Mouse (Mus musculus) erythroblast, embryonic 14.5 days (primary cell): ENCODE data around the gene Dgkg. TPM values are rescaled to one million over a fixed set of nuclear protein-coding genes. Genes with fewer than 3 reads are reported as not detected.

ENCODE experiments used
- H3K27me3 ChIP-seq: 2 replicates; pipeline ENCODE4 v1.6.1; 2012; ENCODE audit warnings: inconsistent platforms; ENCODE audit not compliant: control insufficient read depth
- H3K36me3 ChIP-seq: 2 replicates; pipeline ENCODE4 v1.6.1; 2012; ENCODE audit warnings: mild to moderate bottlenecking, inconsistent platforms; ENCODE audit not compliant: control insufficient read depth
- H3K4me1 ChIP-seq: 2 replicates; pipeline ENCODE4 v1.6.1; 2012; ENCODE audit warnings: inconsistent platforms; ENCODE audit not compliant: control insufficient read depth
- H3K4me3 ChIP-seq: replicated peaks from 2 replicates; pipeline ENCODE3; 2012; ENCODE audit warnings: moderate library complexity, mild to moderate bottlenecking, inconsistent platforms
- H3K9me3 ChIP-seq: 2 replicates; pipeline ENCODE4 v1.6.1; 2012; ENCODE audit warnings: low read length, inconsistent platforms, mixed read lengths; ENCODE audit not compliant: control insufficient read depth
- GATA1 ChIP-seq: IDR thresholded peaks from 2 replicates; pipeline ENCODE4 v1.6.1; 2012; ENCODE audit warnings: low read length, inconsistent platforms, mixed read lengths
- TAL1 ChIP-seq: IDR thresholded peaks from 3 replicates; pipeline ENCODE4 v1.6.1; 2012; ENCODE audit warnings: low read length, inconsistent platforms, mixed read lengths
- polyA plus RNA-seq: library from polyadenylated mRNA; stranded (reverse); fragments of >175 nt; gene quantifications from 2 replicates; pipeline ENCODE4 v1.2.3, GENCODE M21; 2012

Gene Dgkg
- polyA plus RNA-seq, 1 experiment, result not detected

DNA sequence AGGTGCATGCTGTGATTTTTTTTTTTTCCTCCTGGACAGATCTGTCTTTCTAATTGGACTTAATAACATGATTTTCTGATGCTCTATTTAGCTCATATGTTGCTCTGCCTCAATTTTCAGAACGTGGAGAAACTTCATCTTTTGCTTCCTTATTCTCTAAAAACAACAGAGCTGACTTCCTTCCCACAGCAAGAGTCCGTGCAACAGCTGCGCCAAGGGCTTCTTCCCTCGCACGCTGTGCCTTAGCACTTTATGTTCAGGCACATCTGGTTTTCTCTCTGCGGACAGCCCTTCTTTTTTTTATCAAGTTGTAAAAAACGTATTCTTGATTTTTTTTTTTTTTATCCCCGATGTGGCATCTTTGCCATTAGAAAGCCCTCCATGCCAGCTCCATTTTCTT lies 111.2 kb downstream of the Dgkg start:
- no peaks in the 10 kb centered on the region for H3K27me3 ChIP-seq
- no peak for TF ChIP-seq TAL1
- H3K9me3 ChIP-seq, result no peaks in the 10 kb centered on the region
- peaks cover 12% of the 10 kb centered on the region for H3K4me1 ChIP-seq
- H3K4me3 ChIP-seq, result no peak overlapping the region
- no peaks in the 10 kb centered on the region for H3K36me3 ChIP-seq

DNA sequence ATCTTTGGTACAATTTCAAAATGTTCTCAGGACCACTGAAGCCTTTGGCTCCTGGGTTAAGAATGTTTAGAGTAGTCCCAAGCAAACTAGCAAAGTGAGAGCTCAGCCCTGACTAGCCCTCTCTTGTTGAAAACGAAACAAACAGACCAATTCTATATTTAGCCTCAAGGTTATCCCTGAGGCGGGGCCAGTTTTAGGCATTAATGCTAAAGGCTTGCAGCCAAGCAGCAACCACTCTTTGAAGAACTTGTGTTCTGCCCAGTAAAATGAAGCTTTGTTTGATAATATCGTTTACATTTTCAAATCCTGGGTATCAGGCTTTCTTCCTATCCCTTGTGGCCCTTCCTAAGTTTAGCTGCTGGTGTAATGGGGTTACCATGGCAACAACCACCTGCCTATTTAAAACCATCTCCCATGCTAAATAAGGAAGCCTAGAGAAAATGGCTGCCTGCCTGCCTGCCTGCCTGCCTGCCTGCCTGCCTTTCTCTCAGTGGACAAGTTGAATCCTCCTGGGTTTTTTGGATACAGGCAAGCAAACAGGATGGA lies 111.9 kb downstream of the Dgkg start:
- H3K36me3 ChIP-seq, result no peaks in the 10 kb centered on the region

GRCm38 (mm10) chr16:22542691-22543141 lies 114.3 kb downstream of the Dgkg start:
- no peaks in the 10 kb centered on the region for H3K27me3 ChIP-seq
- no peak for TF ChIP-seq GATA1
- H3K9me3 ChIP-seq, result no peaks in the 10 kb centered on the region
- H3K4me3 ChIP-seq, result no peak overlapping the region
- H3K36me3 ChIP-seq, result no peaks in the 10 kb centered on the region
- H3K4me1 ChIP-seq, result peaks cover under 1% of the 10 kb centered on the region

More for the DNA sequence above, 111.9 kb downstream of the Dgkg start:
- Histone ChIP-seq H3K27me3 (no peaks in the 10 kb centered on the region), H3K4me1 (peaks cover 12% of the 10 kb centered on the region), H3K9me3 (no peaks in the 10 kb centered on the region), H3K4me3 (no peak overlapping the region)
- TF ChIP-seq TAL1, result no peak
- no peak for TF ChIP-seq GATA1

- H3K4me1 ChIP-seq, result no peaks in the 10 kb centered on the region
- no peaks in the 10 kb centered on the region for H3K27me3 ChIP-seq
- no peak overlapping the region for H3K4me3 ChIP-seq
- H3K36me3 ChIP-seq, result no peaks in the 10 kb centered on the region
- no peaks in the 10 kb centered on the region for H3K9me3 ChIP-seq
- TF ChIP-seq TAL1 (no peak), GATA1 (no peak)
Observed at GRCm38 (mm10) chr16:22539275-22539674, 117.7 kb downstream of the Dgkg start.

GRCm38 (mm10) chr16:22536581-22537160 lies 120.3 kb downstream of the Dgkg start:
- Histone ChIP-seq H3K9me3 (no peaks in the 10 kb centered on the region), H3K36me3 (no peaks in the 10 kb centered on the region), H3K4me1 (no peaks in the 10 kb centered on the region), H3K27me3 (no peaks in the 10 kb centered on the region), H3K4me3 (no peak overlapping the region)
- TF ChIP-seq TAL1, result no peak
- TF ChIP-seq GATA1, result no peak

- H3K4me3 ChIP-seq, result no peak overlapping the region
- no peaks in the 10 kb centered on the region for H3K9me3 ChIP-seq
- H3K4me1 ChIP-seq, result no peaks in the 10 kb centered on the region
- no peaks in the 10 kb centered on the region for H3K36me3 ChIP-seq
- no peaks in the 10 kb centered on the region for H3K27me3 ChIP-seq
- TF ChIP-seq TAL1 (no peak), GATA1 (no peak)
Observed at GRCm38 (mm10) chr16:22533087-22533486, 123.9 kb downstream of the Dgkg start.

GRCm38 (mm10) chr16:22531834-22532233 lies 125.2 kb downstream of the Dgkg start:
- H3K4me1 ChIP-seq, result no peaks in the 10 kb centered on the region
- H3K36me3 ChIP-seq, result no peaks in the 10 kb centered on the region
- no peak for TF ChIP-seq TAL1
- no peak for TF ChIP-seq GATA1
- no peak overlapping the region for H3K4me3 ChIP-seq
- H3K9me3 ChIP-seq, result no peaks in the 10 kb centered on the region
- no peaks in the 10 kb centered on the region for H3K27me3 ChIP-seq

- no peaks in the 10 kb centered on the region for H3K27me3 ChIP-seq
- TF ChIP-seq GATA1 (no peak), TAL1 (no peak)
- H3K4me1 ChIP-seq, result no peaks in the 10 kb centered on the region
- no peaks in the 10 kb centered on the region for H3K9me3 ChIP-seq
- no peak overlapping the region for H3K4me3 ChIP-seq
- H3K36me3 ChIP-seq, result no peaks in the 10 kb centered on the region
Observed at GRCm38 (mm10) chr16:22531041-22531440, 126.0 kb downstream of the Dgkg start.

GRCm38 (mm10) chr16:22527499-22527939 lies 129.5 kb downstream of the Dgkg start:
- no peaks in the 10 kb centered on the region for H3K4me1 ChIP-seq
- H3K9me3 ChIP-seq, result no peaks in the 10 kb centered on the region
- H3K4me3 ChIP-seq, result no peak overlapping the region
- H3K36me3 ChIP-seq, result no peaks in the 10 kb centered on the region
- no peaks in the 10 kb centered on the region for H3K27me3 ChIP-seq
- TF ChIP-seq TAL1, result no peak
- TF ChIP-seq GATA1, result no peak

GRCm38 (mm10) chr16:22526386-22526785 lies 130.6 kb downstream of the Dgkg start:
- Histone ChIP-seq H3K27me3 (no peaks in the 10 kb centered on the region), H3K4me3 (no peak overlapping the region), H3K36me3 (no peaks in the 10 kb centered on the region), H3K9me3 (no peaks in the 10 kb centered on the region), H3K4me1 (no peaks in the 10 kb centered on the region)
- TF ChIP-seq GATA1 (no peak), TAL1 (no peak)
